Comparison of ENCODE assay signal across 17 mouse cellular contexts in the genomic region with DNA sequence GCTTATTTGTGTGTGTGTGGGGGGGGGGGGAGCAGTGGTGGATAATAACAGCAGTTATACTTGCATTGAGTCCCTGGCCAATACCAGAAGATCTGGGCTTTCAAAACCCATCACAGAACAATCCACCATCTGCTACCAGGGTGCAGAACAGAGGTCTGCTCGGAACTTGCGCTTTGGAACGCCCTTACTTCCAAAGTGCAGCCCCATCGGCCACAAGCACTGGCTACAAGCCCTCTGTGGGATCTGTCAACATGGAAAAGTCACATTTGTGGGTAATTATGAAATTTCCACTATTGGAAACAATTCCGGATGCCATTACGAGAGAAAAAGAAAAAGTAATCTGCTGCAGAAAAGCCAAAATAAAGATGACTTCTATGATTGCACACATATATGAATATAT.
"Had no signal": no experiment of that assay in that cellular context is flagged by ENCODE, and none has a peak within 500 bp of the region (broad histone marks: within the 10 kb centered on the region; RNA-seq: fewer than 3 reads in every experiment).

No protein-coding gene starts in this region.

- H3K9ac ChIP-seq: lung, embryonic 15.5 days; midbrain, embryonic 13.5 days; midbrain, embryonic 15.5 days; neural tube, embryonic 12.5 days; stomach, embryonic 15.5 days had no signal

- DNase-seq: lung, adult 2 months; lung, postnatal 14 days; lung, postnatal 36 days; right cerebral cortex, postnatal 14 days; thymus, adult 2 months; thymus, postnatal 25 days; thymus, postnatal 4 days had no signal

- H3K27ac ChIP-seq: macrophage; midbrain, embryonic 13.5 days; midbrain, embryonic 15.5 days; neural tube, embryonic 12.5 days; stomach, postnatal 0 days had no signal

- ATAC-seq: lung, postnatal 0 days; midbrain, embryonic 13.5 days; midbrain, embryonic 15.5 days had no signal

- H3K4me2 ChIP-seq: midbrain, embryonic 11.5 days; midbrain, embryonic 13.5 days; midbrain, embryonic 15.5 days; neural tube, embryonic 12.5 days; stomach, embryonic 15.5 days had no signal

- H3K27me3 ChIP-seq: lung, embryonic 15.5 days; megakaryocyte, embryonic 14.5 days; midbrain, embryonic 13.5 days; midbrain, embryonic 15.5 days; neural tube, embryonic 12.5 days; stomach, embryonic 15.5 days had no signal

- H3K9me3 ChIP-seq: lung, embryonic 15.5 days; megakaryocyte, embryonic 14.5 days; midbrain, embryonic 13.5 days; midbrain, embryonic 15.5 days; neural tube, embryonic 12.5 days; stomach, embryonic 15.5 days had no signal

- H3K36me3 ChIP-seq: lung, embryonic 15.5 days; neural tube, embryonic 12.5 days; stomach, embryonic 15.5 days had no signal

- H3K4me1 ChIP-seq: midbrain, embryonic 15.5 days; neural tube, embryonic 12.5 days had no signal

- H3K4me3 ChIP-seq: lung, embryonic 15.5 days; megakaryocyte, embryonic 14.5 days; midbrain, embryonic 13.5 days; midbrain, embryonic 15.5 days; neural tube, embryonic 12.5 days; stomach, embryonic 15.5 days had no signal
